Mouse (Mus musculus) 3134 (cell line): Measurements from ENCODE around the gene Sec24d.
A peak's percentile ranks its signal among the peaks of the same experiment; 100 is the strongest.

Source experiments
- DNase-seq: peaks from one replicate; pipeline ENCODE4 v3.0.0-alpha.2; 2011; ENCODE audit warnings: low spot score; ENCODE audit not compliant: insufficient read length; ENCODE audit errors: extremely low read depth

Sec24d gene

DNA sequence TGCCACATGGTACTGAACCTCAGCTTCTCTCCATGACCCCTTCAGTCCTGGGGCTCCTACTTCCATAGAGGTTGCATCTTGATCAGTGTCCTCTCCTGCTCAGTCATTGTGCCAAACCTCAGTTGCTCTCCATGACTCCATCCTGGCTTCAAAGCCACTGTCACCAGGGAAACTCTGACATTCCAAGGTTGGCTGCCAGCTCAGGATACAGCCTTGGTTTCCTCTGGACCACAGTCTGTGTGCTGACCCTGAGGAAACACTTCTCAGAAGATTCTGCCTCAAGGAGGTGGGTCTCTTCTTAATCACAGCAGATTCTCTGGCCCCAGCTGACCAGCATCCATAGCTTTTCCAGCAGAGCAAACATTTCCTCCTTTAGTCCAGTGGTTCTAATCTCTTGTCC is 24.4 kb downstream of the Sec24d start:
- DNase-seq, result no peak

DNA sequence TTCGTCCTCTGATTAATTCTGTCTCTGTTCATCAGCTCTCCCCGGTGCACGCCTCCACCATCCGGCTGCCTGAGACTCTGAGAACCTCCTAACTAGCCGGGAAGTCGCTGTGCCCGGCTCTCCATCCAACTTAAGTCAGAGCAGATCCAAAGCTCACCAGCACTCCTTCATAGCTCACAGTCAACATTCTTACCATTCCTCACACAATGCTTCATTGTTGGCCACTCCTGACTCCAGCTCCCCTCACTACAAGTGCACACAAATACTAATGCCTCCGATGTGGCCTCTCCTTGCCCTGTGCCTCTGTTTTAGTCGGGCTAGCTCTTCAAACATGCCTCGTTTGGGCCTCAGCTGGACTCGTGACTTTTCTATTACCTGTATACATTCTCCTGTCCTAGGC is 29.4 kb downstream of the Sec24d start:
- no peak for DNase-seq

DNA sequence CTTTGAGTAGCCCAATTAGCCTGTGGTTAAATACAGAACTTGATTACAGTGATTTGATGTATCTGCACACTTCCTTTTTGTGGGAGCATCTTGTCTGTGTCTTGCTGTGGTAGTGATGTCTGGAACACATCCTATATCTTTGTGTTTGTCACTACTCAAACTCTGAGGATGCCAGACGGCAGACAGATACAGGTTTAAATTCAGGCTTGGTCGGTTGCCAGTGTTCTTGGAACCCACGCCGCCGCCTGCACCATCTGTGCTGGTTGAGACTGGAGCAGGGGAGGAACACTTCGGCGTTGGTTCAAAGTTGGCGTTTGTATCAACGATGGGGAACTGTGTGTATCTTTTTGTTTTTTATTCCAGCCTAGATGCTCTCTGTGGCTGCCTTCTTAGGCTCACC is 31.0 kb downstream of the Sec24d start:
- DNase-seq, result no peak

DNA sequence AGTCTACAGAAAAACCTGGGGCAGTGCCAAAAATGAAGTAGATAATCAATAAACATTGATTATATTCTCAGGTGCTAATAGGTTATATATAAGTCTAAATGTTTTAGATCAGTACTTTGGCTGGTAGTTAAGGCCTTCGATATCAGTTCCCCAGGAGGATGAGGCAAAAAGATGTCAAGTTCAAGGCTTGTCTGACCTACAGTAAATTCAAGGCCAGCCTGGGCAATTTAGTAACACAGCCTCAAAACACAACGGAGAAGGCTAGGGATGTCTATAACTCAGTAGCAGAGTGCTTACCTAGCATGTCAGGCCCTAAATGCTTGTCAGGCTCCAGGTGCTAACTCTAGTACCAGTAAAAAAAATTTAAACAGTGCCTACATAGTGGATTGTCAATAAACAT is 34.3 kb downstream of the Sec24d start:
- no peak for DNase-seq

DNA sequence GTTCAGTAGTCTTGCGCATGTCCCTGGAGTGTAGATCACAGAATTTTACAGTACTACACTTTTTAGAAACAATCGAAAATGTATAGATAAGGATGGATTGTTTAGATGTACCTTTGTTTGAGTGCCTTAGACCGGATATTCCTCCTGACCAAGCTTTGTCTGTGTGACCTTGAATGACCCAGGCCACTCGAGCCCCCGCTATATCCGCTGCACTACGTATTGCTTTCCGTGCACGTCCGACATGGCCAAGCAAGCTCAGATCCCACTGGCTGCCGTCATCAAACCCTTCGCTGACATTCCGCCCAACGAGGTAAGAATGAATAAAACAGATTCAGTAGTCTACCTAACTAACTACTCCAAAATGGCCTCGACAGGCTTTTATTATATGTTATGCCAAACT is 38.4 kb downstream of the Sec24d start:
- DNase-seq, result no peak

DNA sequence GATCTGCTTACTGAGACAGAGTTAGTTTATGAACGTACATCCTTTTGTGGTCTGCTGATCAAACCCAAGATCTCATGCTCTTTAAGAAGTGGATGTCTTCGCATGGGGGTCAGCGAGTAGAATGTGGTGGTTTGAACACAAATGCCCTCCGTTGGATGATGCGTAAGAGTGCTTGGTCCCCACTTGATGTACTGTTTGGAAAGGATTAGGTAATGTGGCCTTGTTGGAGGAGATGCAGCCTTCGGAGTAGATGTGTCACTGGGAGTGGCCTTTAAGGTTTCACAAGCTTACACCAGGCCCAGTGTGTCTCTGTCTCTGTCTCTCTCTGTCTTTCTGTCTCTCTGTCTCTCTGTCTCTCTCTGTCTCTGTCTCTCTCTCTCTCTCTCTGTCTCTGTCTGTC is 40.2 kb downstream of the Sec24d start:
- DNase-seq, result no peak

DNA sequence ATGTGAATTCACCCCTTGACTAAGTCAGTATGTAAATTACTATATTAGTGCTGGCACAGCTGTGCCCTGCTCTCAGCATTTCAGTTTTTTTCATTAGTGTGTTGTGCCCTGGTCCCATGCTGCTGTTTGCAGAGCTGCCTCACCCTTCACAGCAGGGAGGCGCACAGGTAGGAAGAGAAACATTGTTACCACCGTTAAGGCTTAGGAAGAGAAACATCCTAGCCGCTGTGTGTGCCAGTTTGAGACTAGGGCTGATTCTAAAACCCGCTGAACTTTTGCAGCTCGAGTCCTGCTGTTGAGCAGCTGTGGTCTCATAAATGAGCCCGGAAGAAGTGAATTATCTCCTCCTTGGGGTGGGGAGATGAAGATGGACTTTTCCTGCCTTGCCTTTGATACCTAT is 41.9 kb downstream of the Sec24d start:
- DNase-seq, result no peak

DNA sequence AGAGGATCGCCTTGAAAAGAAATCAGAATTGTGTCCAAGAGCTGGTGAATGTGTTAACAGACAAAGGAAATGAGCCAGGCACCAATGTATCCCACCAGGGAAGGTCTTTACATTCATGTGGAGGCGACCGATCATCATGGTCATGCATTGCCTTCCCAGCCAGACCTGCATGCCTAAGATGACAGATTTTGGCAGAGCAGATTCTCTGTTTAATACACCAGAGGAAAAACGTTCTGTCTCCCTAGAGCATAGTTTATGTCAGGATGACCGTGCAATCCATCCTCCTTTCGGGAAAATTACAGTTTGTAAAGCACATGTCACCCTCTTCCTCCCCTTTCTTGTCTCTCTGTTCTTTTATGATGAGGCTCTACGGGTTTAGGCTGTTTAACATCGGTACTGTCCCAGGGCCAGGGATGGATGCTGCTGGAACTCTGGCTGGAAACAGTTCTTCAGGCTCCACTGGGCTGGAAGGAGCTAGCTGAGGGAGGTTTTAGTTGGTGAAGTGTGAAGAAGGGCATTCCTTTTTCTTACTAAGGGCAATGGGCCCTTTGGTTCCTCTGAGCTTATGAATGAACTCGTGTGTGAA is 45.3 kb downstream of the Sec24d start:
- no peak for DNase-seq

DNA sequence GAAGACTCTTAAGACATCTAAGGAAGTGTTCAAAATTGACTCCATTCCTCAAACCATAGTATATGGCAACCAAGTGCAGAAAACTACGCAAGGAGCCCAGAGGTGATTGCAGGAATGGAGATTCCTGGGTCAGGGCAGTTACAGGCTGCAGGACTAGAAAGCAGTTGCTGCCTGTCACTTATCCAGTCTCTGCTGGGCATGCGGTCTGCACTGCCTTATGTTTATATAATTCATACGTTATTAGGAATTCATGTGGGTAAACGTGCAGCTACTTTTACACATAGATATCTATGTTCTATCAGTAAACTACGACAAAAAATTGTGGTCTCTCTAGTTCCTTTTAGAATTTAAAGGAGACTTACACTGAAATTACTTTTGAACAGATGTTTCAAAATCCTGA is 46.2 kb downstream of the Sec24d start:
- DNase-seq, result no peak

DNA sequence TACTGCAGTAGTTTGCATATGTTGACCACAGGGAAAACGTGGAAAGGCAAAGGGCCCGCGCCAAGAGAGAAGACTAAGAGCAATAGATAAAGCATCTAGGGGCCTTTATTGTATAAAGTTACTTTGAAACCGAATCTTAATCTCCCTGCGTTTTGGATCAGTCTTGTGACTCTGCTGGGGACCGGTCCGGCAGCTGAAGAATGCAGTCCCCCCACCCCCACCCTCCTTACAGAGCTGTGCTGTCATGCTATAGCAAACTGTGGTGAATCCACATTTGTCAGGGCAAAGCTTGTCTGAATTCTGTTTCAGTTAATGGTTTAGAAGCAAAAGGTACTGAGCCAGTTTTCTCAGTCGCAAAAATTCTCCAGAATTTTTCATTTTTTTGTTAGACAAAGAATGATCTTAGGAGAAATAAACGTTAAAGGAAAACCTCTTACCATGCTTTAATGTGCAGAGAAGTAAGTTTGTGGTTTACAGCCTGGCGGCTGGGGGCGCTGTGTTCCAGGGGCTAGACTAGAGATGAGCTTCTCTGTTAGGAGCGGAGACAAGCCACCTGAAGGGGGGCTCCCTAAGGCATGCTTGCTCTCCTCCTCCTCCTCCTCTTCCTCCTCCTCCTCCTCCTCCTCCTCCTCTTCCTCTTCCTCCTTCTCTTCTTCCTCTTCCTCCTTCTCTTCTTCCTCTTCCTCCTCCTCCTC is 46.8 kb downstream of the Sec24d start:
- no peak for DNase-seq

DNA sequence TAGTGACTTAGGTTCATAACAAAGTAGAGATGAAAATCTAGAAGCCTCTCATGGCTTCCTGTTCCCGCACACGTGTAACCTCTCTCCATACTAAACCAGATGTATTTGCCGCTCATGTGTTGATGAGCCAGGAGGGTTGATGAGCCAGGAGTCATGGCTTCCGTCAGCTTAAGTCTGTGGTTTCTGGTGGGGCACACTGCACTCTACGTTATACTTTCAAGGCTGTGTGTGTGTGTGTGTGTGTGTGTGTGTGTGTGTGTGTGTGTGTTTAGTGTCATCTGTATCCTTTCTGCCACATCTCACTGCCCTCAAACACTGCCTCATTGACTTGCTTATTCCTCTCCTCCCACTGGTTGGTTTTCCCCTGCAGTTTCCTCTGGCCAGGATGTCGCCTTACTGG is 48.8 kb downstream of the Sec24d start:
- no peak for DNase-seq

DNA sequence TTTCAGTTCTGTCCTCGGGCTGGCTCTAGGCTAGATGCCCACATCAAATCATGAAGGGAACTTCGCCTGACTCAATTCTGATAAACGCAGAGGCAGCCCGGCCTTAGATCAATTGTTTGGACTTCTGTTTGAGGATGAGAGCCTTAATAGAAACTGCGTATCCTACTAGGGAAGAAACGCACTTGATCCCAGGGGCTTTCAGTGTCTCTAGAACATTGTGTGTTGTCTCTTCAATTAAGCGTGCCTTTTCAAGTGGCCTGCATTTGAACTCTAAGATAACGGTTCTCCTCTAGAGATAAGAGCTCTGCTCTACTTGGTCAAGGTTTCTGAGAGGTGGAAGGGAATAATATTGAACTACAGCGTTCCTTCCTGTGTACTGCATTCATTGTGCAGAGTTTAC is 49.8 kb downstream of the Sec24d start:
- DNase-seq, result no peak

DNA sequence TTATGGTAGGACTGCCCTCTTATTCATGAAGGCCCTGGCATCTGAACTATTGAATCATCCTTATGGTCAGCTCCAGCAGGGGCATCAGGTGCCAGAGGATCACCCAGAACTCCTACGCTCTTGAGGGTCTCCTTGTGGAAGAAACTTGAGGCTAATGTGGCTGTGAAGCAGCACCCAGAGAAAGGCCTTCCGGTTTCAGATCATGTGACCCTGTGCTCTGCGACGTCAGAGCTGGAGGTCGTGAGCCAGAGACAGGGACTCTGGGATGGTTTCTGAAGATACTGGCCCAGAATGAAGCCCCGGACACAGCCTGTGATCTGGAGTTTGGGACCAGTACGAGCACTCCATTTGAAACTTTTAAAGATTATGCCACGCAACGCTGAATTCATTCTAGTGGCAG is 53.1 kb downstream of the Sec24d start:
- no peak for DNase-seq

DNA sequence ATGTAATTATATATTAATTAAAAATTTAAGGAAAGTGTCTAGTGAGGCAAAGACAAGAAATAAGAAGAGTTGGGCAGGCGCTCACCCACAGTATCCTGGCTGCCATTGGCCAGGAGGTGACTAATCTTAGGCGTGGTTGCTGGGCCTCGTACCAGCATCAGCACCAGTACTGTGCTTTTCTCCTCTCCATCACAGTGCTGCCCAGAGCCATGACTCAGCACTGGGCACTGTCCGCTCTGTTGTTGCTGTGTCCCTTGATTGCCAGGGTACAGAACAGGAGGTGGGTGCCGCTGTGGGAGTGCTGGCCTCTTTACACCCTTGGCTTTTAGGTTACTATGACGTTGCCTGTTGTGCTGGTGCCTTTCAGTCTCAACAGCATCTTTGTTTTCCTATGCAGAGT is 54.4 kb downstream of the Sec24d start:
- peak; percentile 69 for DNase-seq

DNA sequence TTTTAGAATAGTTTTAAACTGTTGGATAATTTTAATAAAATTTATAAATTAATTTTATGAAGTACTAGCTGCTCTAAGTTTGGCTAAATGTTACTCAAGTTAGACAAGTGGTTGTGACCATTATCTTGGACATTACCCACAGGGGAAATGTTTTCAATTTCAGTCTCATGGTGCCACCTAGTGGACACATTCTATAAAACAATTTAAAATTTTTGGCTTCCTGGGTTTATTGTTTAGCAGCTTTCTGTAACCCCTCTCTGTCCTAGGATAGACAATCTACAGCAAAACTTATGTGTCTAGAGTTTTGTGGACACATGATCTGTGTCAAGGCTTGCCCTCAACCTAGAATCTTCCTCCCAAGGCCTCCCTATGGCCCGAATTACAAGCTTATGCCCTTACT is 54.9 kb downstream of the Sec24d start:
- no peak for DNase-seq

DNA sequence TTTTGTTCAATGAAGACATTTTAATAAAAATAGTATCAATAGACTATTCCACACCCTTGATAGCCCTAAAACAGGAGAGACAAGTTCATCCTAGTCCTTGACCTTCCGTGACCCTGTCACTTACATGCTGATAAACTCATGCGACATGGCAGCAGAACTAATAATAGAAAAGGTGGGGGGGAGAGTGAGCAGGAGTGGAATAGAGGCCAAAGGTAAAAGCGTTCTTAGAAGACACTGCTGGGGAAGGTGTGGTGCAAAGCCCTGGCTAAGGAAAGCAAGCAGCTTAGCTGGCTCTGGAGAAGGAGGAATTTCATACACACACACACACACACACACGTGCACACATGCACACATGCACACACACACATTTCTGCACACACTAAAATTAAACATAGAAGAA is 57.1 kb downstream of the Sec24d start:
- no peak for DNase-seq

DNA sequence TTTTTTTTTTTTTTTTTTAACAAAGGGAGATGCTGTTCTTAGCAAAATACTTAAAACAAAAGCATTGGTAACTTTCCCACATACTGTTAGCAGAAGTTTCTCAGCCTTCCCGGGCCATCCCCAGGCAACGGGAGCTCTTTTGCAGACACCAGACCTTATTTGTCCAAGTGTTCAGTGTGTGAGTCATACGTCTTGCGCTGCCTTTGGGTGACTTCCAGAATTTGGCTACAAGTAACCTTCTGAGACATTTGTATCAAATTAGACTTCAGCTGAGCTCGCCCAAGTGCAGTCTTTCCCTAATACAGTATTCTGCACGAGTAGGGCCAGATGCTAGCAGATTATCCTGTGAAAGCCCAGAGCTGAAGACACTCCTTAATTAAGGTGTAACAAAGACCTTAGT is 62.0 kb downstream of the Sec24d start:
- peak; percentile 56 for DNase-seq

DNA sequence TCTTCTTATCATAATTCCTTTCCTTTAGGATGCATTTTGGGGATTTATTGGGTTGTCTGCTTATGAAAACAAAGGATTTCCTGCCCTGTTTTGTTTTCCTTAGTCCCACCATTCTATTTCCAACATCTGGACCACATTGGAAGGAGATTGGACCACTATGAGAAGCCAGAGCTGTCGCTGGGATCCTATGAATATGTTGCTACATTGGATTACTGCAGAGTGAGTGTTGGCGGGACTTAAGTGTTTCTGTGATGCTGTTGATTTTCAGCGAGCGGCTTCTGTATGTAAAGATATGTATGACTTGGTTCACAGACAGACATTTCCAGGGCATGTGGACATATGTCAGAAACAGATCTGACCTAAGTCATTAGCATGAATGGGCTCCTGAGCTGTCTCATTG is 63.0 kb downstream of the Sec24d start:
- no peak for DNase-seq

DNA sequence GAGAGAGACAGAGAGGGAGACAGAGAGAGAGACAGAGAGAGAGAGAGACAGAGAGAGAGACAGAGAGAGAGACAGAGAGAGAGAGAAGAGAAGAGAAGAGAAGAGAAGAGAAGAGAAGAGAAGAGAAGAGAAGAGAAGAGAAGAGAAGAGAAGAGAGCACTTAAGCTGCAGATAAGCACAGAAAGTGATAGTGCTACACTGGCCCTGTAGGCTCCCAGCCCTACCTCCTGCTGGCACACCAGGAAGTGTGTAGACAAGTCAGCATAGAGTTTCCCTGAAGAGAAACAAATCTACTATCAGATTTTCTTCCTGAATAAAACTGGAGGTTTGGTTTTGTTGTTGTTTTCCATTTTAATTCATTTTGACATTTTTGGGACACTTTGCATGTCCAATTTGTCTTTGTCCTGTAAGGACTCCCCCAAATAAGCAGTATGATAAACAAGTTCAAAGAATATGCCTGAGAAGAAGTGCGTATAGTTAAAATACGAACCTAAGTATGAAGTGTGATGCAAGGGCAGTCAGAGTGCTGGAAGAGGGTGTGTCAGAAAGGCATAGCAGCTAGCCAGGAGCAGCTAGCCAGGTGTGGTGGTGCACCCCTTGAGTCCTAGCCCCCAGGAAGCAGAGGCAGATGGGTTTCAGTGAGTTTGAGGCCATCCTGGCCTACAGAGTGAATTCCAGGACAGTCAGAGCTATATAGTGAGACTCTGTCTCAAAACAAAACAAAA is 65.2 kb downstream of the Sec24d start:
- no peak for DNase-seq

DNA sequence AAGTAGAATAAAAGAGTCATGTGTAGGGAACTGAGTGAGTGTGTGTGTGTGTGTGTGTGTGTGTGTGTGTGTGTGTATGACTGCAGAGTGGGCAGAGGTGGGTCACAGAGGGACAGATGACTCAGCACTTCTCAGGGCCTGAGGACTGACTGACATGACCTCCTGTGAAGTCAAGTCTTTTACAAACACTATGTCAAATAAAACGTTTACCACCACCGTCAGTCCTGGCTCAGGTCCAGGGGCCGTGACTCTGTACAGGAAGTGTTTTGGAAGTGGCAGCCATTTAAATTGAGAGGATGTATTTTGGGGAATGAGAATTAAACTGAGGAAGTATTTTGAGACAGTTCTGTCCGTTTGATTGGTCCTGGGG is 65.8 kb downstream of the Sec24d start:
- peak; percentile 27 for DNase-seq

DNA sequence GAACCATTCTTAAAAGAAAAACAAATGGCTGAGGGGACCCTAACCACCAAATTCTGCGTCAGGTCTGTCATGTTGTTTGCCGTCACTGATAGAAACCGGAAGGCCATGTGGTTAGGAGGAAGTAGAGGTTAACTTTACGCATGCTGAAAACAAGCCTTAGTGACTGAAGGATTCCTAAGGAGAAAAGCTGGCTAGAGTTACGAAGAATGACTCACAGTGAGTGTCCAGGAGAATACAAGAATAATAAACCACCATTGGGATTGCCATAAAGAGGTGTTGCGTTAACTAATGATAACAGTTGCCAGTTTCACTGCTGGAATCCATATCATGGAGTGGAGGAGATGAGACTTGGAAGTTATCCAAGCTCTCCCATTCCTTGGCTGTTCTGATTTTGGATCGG is 67.7 kb downstream of the Sec24d start:
- DNase-seq, result peak; percentile 34

DNA sequence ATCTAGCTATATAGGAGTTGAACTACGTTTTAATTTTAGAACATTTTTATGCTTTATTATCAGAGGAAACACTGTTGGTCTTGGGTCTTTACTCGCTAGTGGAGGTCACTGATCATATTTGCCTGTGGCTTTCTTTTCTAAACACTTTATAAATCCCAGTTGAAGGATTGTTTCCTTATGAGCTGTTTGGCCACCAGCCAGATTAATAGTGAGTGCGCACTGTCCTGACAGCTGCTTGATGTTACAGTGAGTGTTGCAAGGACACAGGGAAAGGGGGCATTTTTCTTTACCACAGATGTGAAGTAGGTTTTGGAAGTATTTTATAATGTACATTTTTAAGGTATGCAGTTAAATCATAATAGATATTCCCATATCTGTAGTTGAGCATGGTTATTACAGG is 68.2 kb downstream of the Sec24d start:
- no peak for DNase-seq
